8 mouse cellular contexts compared by ENCODE assay signal in genomic region chr1:50961954-50962648, GRCm38 (mm10).
A peak's percentile ranks its signal among the peaks of the same experiment; 100 is the strongest.
DNase-seq lines count a peak whose midpoint lies in the region; ATAC-seq and TF ChIP-seq lines count a peak whose summit lies in the region.

No protein-coding gene starts in this region.

- no peaks in the 10 kb centered on the region for H3K9me3 ChIP-seq in liver, embryonic 12.5 days (replicated peaks)
- no peaks in the 10 kb centered on the region for H3K9me3 ChIP-seq in lung, embryonic 16.5 days (ENCODE audit: control insufficient read depth, low read length)

- no peaks in the 10 kb centered on the region for H3K4me1 ChIP-seq in liver, embryonic 12.5 days
- peaks cover 7% of the 10 kb centered on the region for H3K4me1 ChIP-seq in embryonic fibroblast, embryonic 13.5 days (ENCODE audit: control insufficient read depth, insufficient read depth, low read length)
- no peaks in the 10 kb centered on the region for H3K4me1 ChIP-seq in lung, embryonic 16.5 days (replicated peaks; ENCODE audit: control insufficient read depth, insufficient read depth, low read length)

- H3K9ac ChIP-seq in liver, embryonic 12.5 days: no peak overlapping the region
- no peak overlapping the region for H3K9ac ChIP-seq in lung, embryonic 16.5 days (ENCODE audit: low read length)

- no peak for TF ChIP-seq CTCF in embryonic fibroblast, embryonic 13.5 days (IDR thresholded peaks at IDR 0.05; ENCODE audit: borderline replicate concordance, insufficient read depth, low read length)

- H3K4me2 ChIP-seq in liver, embryonic 12.5 days: no peak overlapping the region
- peak overlapping the region; percentile 36 for H3K4me2 ChIP-seq in lung, embryonic 16.5 days (ENCODE audit: low read depth, low read length)

- H3K36me3 ChIP-seq in liver, embryonic 12.5 days: no peaks in the 10 kb centered on the region
- no peaks in the 10 kb centered on the region for H3K36me3 ChIP-seq in lung, embryonic 16.5 days (ENCODE audit: control insufficient read depth, insufficient read depth, low read length)
- H3K36me3 ChIP-seq in splenic B cell, adult 2 months (ENCODE audit: control insufficient read depth, insufficient read depth, low read length, poor library complexity, severe bottlenecking): no peaks in the 10 kb centered on the region

- no peak overlapping the region for H3K4me3 ChIP-seq in liver, embryonic 12.5 days
- no peak overlapping the region for H3K4me3 ChIP-seq in embryonic fibroblast, embryonic 13.5 days (ENCODE audit: insufficient read depth, low read length)
- H3K4me3 ChIP-seq in lung, embryonic 16.5 days (ENCODE audit: low read length): no peak overlapping the region

- H3K27me3 ChIP-seq in liver, embryonic 12.5 days (replicated peaks): no peaks in the 10 kb centered on the region
- no peaks in the 10 kb centered on the region for H3K27me3 ChIP-seq in lung, embryonic 16.5 days (ENCODE audit: control insufficient read depth, insufficient read depth, low read depth, low read length)
- no peaks in the 10 kb centered on the region; the same call in 1 of the 2 replicates for H3K27me3 ChIP-seq in splenic B cell, adult 2 months (ENCODE audit: control insufficient read depth, insufficient read depth, low read length, poor library complexity, severe bottlenecking)

- intact Hi-C loops in heart, postnatal 14 days (cut with DNase I): loop anchor here (1.0 to 10.0 kb wide), 6 partner anchors 145 to 650 kb away; no protein-coding TSS in a partner anchor

- H3K27ac ChIP-seq in liver, embryonic 12.5 days: no peak overlapping the region
- peak overlapping the region; percentile 89 for H3K27ac ChIP-seq in embryonic fibroblast, embryonic 13.5 days (ENCODE audit: insufficient read depth, low read length)
- H3K27ac ChIP-seq in lung, embryonic 16.5 days (ENCODE audit: low read length): no peak overlapping the region

- WGBS in liver, embryonic 12.5 days (ENCODE audit: insufficient replicate concordance): 40% methylated on average over 5 of the region's 5 CpGs
- 19% methylated on average over 5 of the region's 5 CpGs for WGBS in lung, embryonic 16.5 days

- ATAC-seq in liver, embryonic 12.5 days: no peak
- peak; percentile 82 for ATAC-seq in lung, embryonic 16.5 days (ENCODE audit: low read depth)

- DNase-seq in liver: peak; percentile 5
- peak; percentile 49 for DNase-seq in brain, embryonic 18.5 days (ENCODE audit: low read depth, low spot score)
- peak; percentile 56 to 78 for DNase-seq in heart, postnatal 14 days
- peak; percentile 74 for DNase-seq in kidney, postnatal 36 days
- peak; percentile 17 for DNase-seq in splenic B cell, adult 2 months (ENCODE audit: low read depth, low spot score)

- TF ChIP-seq POLR2A in embryonic fibroblast, embryonic 13.5 days (IDR thresholded peaks at IDR 0.05; ENCODE audit: low read depth, low read length): no peak

Comparison
In these comparisons a context has a peak if more than half of its experiments do, and no peak if none do; other contexts are left out.
1. DNase-seq: peak in every context shown above with its lines; median percentile 74 in kidney, postnatal 36 days; 67 in heart, postnatal 14 days; 49 in brain, embryonic 18.5 days; 17 in splenic B cell, adult 2 months; 5 in liver.